7 mouse cellular contexts compared by ENCODE assay signal in genomic region chr6:72362132-72363028, GRCm38 (mm10). TPM values are rescaled to one million over a fixed set of nuclear protein-coding genes. Genes with fewer than 3 reads are reported as not detected.
A peak's percentile ranks its signal among the peaks of the same experiment; 100 is the strongest.
DNase-seq lines count a peak whose midpoint lies in the region; ATAC-seq lines count a peak whose summit lies in the region.

No protein-coding gene starts in this region.

- no peaks in the 10 kb centered on the region; the same call in 1 of the 2 replicates for H3K36me3 ChIP-seq in intestine, embryonic 15.5 days
- peaks cover 35% of the 10 kb centered on the region for H3K36me3 ChIP-seq in midbrain, embryonic 10.5 days

- no peaks in the 10 kb centered on the region for H3K9me3 ChIP-seq in intestine, embryonic 15.5 days
- no peaks in the 10 kb centered on the region for H3K9me3 ChIP-seq in midbrain, embryonic 10.5 days (replicated peaks)

- ATAC-seq in intestine, embryonic 15.5 days = peak; percentile 97

- peak overlapping the region; percentile 77 for H3K27ac ChIP-seq in intestine, embryonic 15.5 days
- peak overlapping the region; percentile 85 for H3K27ac ChIP-seq in midbrain, embryonic 10.5 days (replicated peaks)

- peak; percentile 97 for DNase-seq in adrenal gland, adult 2 months
- DNase-seq in embryo, embryonic 11.5 days (ENCODE audit: low read depth, low spot score) = peak; percentile 91
- peak; percentile 89 to 93 for DNase-seq in gastrocnemius, postnatal 36 days
- peak; percentile 96 to 99 for DNase-seq in left cerebral cortex, postnatal 25 days (ENCODE audit: low spot score in 2 of 2)
- peak; percentile 94 for DNase-seq in midbrain, embryonic 10.5 days (ENCODE audit: low spot score)
- peak; percentile 86 for DNase-seq in right cerebral cortex, postnatal 4 days

- H3K9ac ChIP-seq in intestine, embryonic 15.5 days = peak overlapping the region; percentile 67

- no peaks in the 10 kb centered on the region for H3K27me3 ChIP-seq in intestine, embryonic 15.5 days (replicated peaks)
- no peaks in the 10 kb centered on the region for H3K27me3 ChIP-seq in midbrain, embryonic 10.5 days (ENCODE audit: low read depth, poor library complexity, severe bottlenecking)

- under 1% methylated on average over 42 of the region's 42 CpGs for WGBS in intestine, embryonic 15.5 days
- under 1% methylated on average over 42 of the region's 42 CpGs for WGBS in midbrain, embryonic 10.5 days

- peak overlapping the region; percentile 78 for H3K4me2 ChIP-seq in intestine, embryonic 15.5 days (replicated peaks)

- peaks cover 28% of the 10 kb centered on the region for H3K4me1 ChIP-seq in intestine, embryonic 15.5 days (replicated peaks)
- H3K4me1 ChIP-seq in midbrain, embryonic 10.5 days = peaks cover 28% of the 10 kb centered on the region

- intact Hi-C loops in gastrocnemius, postnatal 36 days (cut with DNase I) = no loop called here
- intact Hi-C loops in left cerebral cortex, postnatal 25 days (cut with DNase I) = no loop called here

- H3K4me3 ChIP-seq in intestine, embryonic 15.5 days (replicated peaks) = peak overlapping the region; percentile 73
- peak overlapping the region; percentile 79 for H3K4me3 ChIP-seq in midbrain, embryonic 10.5 days

RNA-seq across cellular contexts. Expression of gene Rnf181, which starts 4.4 kb away (rescaled TPM):
- total RNA-seq in adrenal gland, adult 2 months (2021) = 100 to 1,000 TPM; 283 to 489 TPM
- polyA plus RNA-seq in adrenal gland, adult 2 months (2012; rRNA removed) = 224 and 444 TPM in 2 replicates
- total RNA-seq in gastrocnemius, postnatal 36 days (2021) = 10 to 100 TPM; 23.7 to 24.2 TPM
- 122 and 133 TPM in 2 replicates for polyA plus RNA-seq in intestine, embryonic 15.5 days (2015; fragmentation: Nextera tagmentation; extraction: Ambion mirVana)
- 10 to 100 TPM; 69.9 to 71.1 TPM for total RNA-seq in left cerebral cortex, postnatal 25 days (2021)
- 106 and 111 TPM in 2 replicates for polyA plus RNA-seq in midbrain, embryonic 10.5 days (2016; fragmentation: Nextera tagmentation; extraction: Ambion mirVana)

RNA-seq across cellular contexts. Expression of gene Tmem150a, which starts 7.1 kb away (rescaled TPM):
- 10 to 100 TPM; 22.6 to 25.1 TPM for total RNA-seq in adrenal gland, adult 2 months (2021)
- polyA plus RNA-seq in adrenal gland, adult 2 months (2012; rRNA removed) = 48.8 and 55.2 TPM in 2 replicates
- total RNA-seq in gastrocnemius, postnatal 36 days (2021) = 10 to 100 TPM; 16.9 to 18.8 TPM
- 11.3 and 14.4 TPM in 2 replicates for polyA plus RNA-seq in intestine, embryonic 15.5 days (2015; fragmentation: Nextera tagmentation; extraction: Ambion mirVana)
- total RNA-seq in left cerebral cortex, postnatal 25 days (2021) = 1 to 10 TPM; 7.9 to 8.7 TPM
- polyA plus RNA-seq in midbrain, embryonic 10.5 days (2016; fragmentation: Nextera tagmentation; extraction: Ambion mirVana) = 5.6 and 6.7 TPM in 2 replicates

RNA-seq across cellular contexts. Expression of gene 0610030E20Rik, which starts 15.3 kb away (rescaled TPM):
- 10 to 100 TPM; 21.0 to 28.4 TPM for total RNA-seq in adrenal gland, adult 2 months (2021)
- polyA plus RNA-seq in adrenal gland, adult 2 months (2012; rRNA removed) = 20.3 and 21.9 TPM in 2 replicates
- total RNA-seq in gastrocnemius, postnatal 36 days (2021) = 1 to 10 TPM; 9.0 to 9.5 TPM
- polyA plus RNA-seq in intestine, embryonic 15.5 days (2015; fragmentation: Nextera tagmentation; extraction: Ambion mirVana) = 25.9 and 26.1 TPM in 2 replicates
- 10 to 100 TPM; 15.1 to 16.9 TPM for total RNA-seq in left cerebral cortex, postnatal 25 days (2021)
- 28.9 and 29.6 TPM in 2 replicates for polyA plus RNA-seq in midbrain, embryonic 10.5 days (2016; fragmentation: Nextera tagmentation; extraction: Ambion mirVana)

RNA-seq across cellular contexts. Expression of gene Usp39, which starts 17.4 kb away (rescaled TPM):
- 10 to 100 TPM; 31.2 to 32.4 TPM for total RNA-seq in adrenal gland, adult 2 months (2021)
- 8.5 and 10.9 TPM in 2 replicates for polyA plus RNA-seq in adrenal gland, adult 2 months (2012; rRNA removed)
- total RNA-seq in gastrocnemius, postnatal 36 days (2021) = 10 to 100 TPM; 18.1 to 18.2 TPM
- 38.2 and 42.6 TPM in 2 replicates for polyA plus RNA-seq in intestine, embryonic 15.5 days (2015; fragmentation: Nextera tagmentation; extraction: Ambion mirVana)
- 10 to 100 TPM; 32.3 to 34.8 TPM for total RNA-seq in left cerebral cortex, postnatal 25 days (2021)
- polyA plus RNA-seq in midbrain, embryonic 10.5 days (2016; fragmentation: Nextera tagmentation; extraction: Ambion mirVana) = 80.1 and 89.3 TPM in 2 replicates

RNA-seq across cellular contexts. Expression of gene Vamp5, which starts 17.9 kb away (rescaled TPM):
- 10 to 100 TPM; 25.3 to 43.4 TPM for total RNA-seq in adrenal gland, adult 2 months (2021)
- polyA plus RNA-seq in adrenal gland, adult 2 months (2012; rRNA removed) = 16.4 and 17.4 TPM in 2 replicates
- total RNA-seq in gastrocnemius, postnatal 36 days (2021) = 100 to 1,000 TPM in 1 of 2 experiments, 10 to 100 TPM in 1; 83.0 to 107 TPM
- 19.2 and 19.4 TPM in 2 replicates for polyA plus RNA-seq in intestine, embryonic 15.5 days (2015; fragmentation: Nextera tagmentation; extraction: Ambion mirVana)
- total RNA-seq in left cerebral cortex, postnatal 25 days (2021) = 1 to 10 TPM; 4.0 to 4.6 TPM
- polyA plus RNA-seq in midbrain, embryonic 10.5 days (2016; fragmentation: Nextera tagmentation; extraction: Ambion mirVana) = 12.0 and 12.9 TPM in 2 replicates

Comparison
In these comparisons a context has a peak if more than half of its experiments do, and no peak if none do; other contexts are left out.
1. Peak in every context shown above with its lines: DNase-seq, ATAC-seq, H3K4me3 ChIP-seq and H3K27ac ChIP-seq.